Mouse (Mus musculus) ES-E14 (cell line): ENCODE measurements around the gene Cbln3. TPM values are rescaled to one million over a fixed set of nuclear protein-coding genes. Genes with fewer than 3 reads are reported as not detected.
A peak's percentile ranks its signal among the peaks of the same experiment; 100 is the strongest.

Experiments used
- DNase-seq: peaks from one replicate; pipeline ENCODE4 v3.0.0-alpha.2; 2013; ENCODE audit warnings: low read depth, low spot score
- H3K27ac ChIP-seq: 2 replicates; pipeline ENCODE4 v1.5.1; 2012; ENCODE audit warnings: low read depth, mild to moderate bottlenecking, low read length, moderate library complexity, mixed read lengths; ENCODE audit not compliant: poor library complexity, insufficient read depth, severe bottlenecking
- H3K36me3 ChIP-seq: 2 replicates; pipeline ENCODE4 v1.6.1; 2012; ENCODE audit warnings: mild to moderate bottlenecking, low read length, moderate library complexity, mixed read lengths; ENCODE audit not compliant: control insufficient read depth, poor library complexity, insufficient read depth, severe bottlenecking
- H3K4me1 ChIP-seq, 2 experiments: fragments of 150-350 bp in 1 of 2; sonication (generic) in 1 of 2; 2 replicates each; pipeline ENCODE4 v1.6.1; 2012; ENCODE audit warnings: low read length in 2 of 2, mild to moderate bottlenecking in 1 of 2, mixed read lengths in 1 of 2; ENCODE audit not compliant: control insufficient read depth in 2 of 2, insufficient read depth in 2 of 2, poor library complexity in 1 of 2
- H3K4me3 ChIP-seq, 2 experiments: fragments of 150-350 bp in 1 of 2; sonication (generic) in 1 of 2; 2 replicates each; pipeline ENCODE4 v1.5.1; 2012; ENCODE audit warnings: low read length in 2 of 2, low read depth in 1 of 2, mild to moderate bottlenecking in 1 of 2, mixed read lengths in 1 of 2; ENCODE audit not compliant: insufficient read depth in 1 of 2, poor library complexity in 1 of 2, severe bottlenecking in 1 of 2
- H3K9ac ChIP-seq: 2 replicates; pipeline ENCODE4 v1.6.1; 2012; ENCODE audit warnings: low read depth, mild to moderate bottlenecking, low read length, mixed read lengths; ENCODE audit not compliant: poor library complexity, insufficient read depth, severe bottlenecking
- H3K9me3 ChIP-seq: fragments of 150-350 bp; sonication (generic); 2 replicates; pipeline ENCODE4 v1.6.1; 2012; ENCODE audit warnings: low read depth, mild to moderate bottlenecking, low read length; ENCODE audit not compliant: control insufficient read depth, insufficient read depth
- CHD2 ChIP-seq: IDR thresholded peaks from 2 replicates; pipeline ENCODE4 v1.6.1; 2014; ENCODE audit warnings: mild to moderate bottlenecking, low read depth, low read length, inconsistent platforms
- HCFC1 ChIP-seq: IDR thresholded peaks from 2 replicates; pipeline ENCODE4 v1.6.1; 2012; ENCODE audit warnings: low read length, inconsistent platforms, borderline replicate concordance; ENCODE audit not compliant: insufficient read depth
- MAFK ChIP-seq: IDR thresholded peaks from 2 replicates; pipeline ENCODE4 v1.6.1; 2014; ENCODE audit warnings: mild to moderate bottlenecking, low read depth, low read length, inconsistent platforms; ENCODE audit not compliant: insufficient read depth
- ZC3H11A ChIP-seq: IDR thresholded peaks from 2 replicates; pipeline ENCODE4 v1.6.1; 2012; ENCODE audit warnings: low read depth, mild to moderate bottlenecking, inconsistent platforms, low read length, borderline replicate concordance
- ZNF384 ChIP-seq: IDR thresholded peaks from 2 replicates; pipeline ENCODE4 v1.6.1; 2012; ENCODE audit warnings: low read depth, low read length, inconsistent platforms
- in situ Hi-C, 2 experiments: fragments of 600-800 bp; cut with MboI; formaldehyde crosslinking; loops; one replicate each; pipeline ENCODE4 v1.15.1; 2025; ENCODE audit warnings: low sequenced_read_pairs in 2 of 2, inconsistent platforms in 1 of 2; ENCODE audit not compliant: unreplicated experiment in 2 of 2
- total RNA-seq: library from RNA; depleted of rRNA; stranded (reverse); fragments of 300-350 nt; gene quantifications from 2 replicates; pipeline ENCODE4 v1.2.3, GENCODE M21; 2012

Cbln3 gene
- total RNA-seq, 1 experiment: 0.04 TPM

DNA sequence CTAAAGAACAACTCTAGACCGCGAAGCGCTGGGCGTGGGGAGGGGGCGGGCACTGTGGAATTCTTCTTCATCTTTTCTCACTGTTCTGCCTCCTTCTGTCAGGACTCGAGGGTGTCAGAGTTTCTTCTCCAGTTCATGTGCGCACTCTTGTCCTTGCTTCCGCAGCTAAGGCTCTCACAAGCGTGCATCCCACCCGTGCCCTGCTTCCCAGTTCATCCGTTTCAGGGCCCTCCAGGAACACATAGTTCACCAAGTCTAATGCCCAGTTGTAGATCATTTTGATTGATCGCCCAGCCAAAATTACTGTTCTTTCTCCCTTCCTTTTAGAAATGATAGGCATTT lies 16.2 kb upstream of the Cbln3 start:
- Histone ChIP-seq H3K9ac (peak overlapping the region; percentile 63), H3K27ac (no peak overlapping the region), H3K4me3 (peak overlapping the region; percentile 56 to 62), H3K4me1 (peaks cover 6 to 13% of the 10 kb centered on the region in 2 experiments; a peak in 2 of 4 replicates), H3K9me3 (no peaks in the 10 kb centered on the region), H3K36me3 (peaks cover 3% of the 10 kb centered on the region; the same call in 1 of the 2 replicates)
- in situ Hi-C loops: no loop called here
- DNase-seq: no peak
- TF ChIP-seq ZNF384 (no peak), ZC3H11A (no peak), MAFK (no peak), HCFC1 (no peak), CHD2 (no peak)

DNA sequence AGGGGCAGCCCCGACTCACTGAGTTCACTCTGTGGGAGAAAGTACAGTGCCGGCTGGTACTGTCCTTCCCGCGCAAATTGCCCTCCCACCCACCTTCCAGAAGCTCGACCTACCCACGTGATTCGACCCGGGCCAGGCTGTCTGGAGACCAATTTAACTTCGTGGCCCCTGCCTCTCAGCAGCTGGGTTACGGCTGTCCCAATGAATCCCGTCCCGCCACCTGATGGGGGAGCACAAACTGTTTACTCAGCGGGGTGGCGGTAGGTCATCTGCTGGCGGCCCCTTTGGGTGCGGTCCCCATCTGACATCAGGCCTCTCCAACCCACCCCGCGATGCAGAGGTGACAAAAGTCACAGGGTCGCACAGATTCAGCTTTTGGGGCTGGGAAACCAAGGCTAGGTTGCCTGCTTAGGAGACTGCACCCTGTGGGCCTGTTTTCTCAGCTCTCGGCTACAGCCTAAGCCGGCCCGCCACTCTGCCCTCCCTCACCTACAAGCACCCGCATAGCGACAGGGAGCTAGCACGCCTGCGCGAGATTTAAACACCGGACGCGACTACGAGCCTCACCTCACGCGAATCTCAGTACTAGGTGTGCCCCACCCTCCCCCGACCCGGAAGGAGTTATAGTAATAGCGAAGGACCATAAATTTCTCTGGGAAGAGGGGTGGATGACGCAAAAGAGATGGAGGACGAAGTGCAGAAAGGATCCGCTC lies 15.7 kb upstream of the Cbln3 start, which contains the start of gene Sdr39u1:
Sdr39u1 (minus strand) TSS at position 593 of the 713 bp plus-strand sequence.
- TF ChIP-seq MAFK (no peak), CHD2 (peak; percentile 79), HCFC1 (no peak), ZC3H11A (no peak), ZNF384 (no peak)
- Histone ChIP-seq H3K9me3 (no peaks in the 10 kb centered on the region), H3K9ac (peak within 1 kb of the TSS; percentile 73), H3K4me1 (peaks cover 6 to 13% of the 10 kb centered on the region in 2 experiments; a peak in 2 of 4 replicates), H3K4me3 (peak within 1 kb of the TSS; percentile 56 to 62), H3K36me3 (peaks cover 5% of the 10 kb centered on the region), H3K27ac (no peak within 1 kb of the TSS)
- in situ Hi-C loops: no loop called here
- DNase-seq: peak; percentile 63

DNA sequence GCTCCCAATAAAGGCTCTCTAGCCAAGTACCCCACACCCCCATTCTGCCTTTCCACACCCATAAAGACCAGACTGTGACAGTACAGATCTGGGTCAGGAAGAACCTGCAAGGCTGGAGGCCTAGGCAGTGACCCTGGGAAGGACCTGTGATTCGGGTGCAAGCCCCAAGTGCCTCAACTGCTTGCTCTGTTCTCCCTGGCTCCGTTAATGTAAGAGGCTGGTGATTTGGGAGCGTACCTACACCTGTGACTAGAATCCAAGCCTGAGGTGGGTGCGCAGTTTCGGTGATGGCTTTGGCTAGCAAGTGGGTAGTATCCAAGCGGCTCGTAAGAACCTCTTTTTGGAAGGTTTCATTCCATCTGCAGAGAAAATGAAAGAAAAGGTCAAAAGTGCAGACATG lies 14.8 kb upstream of the Cbln3 start:
- H3K9ac ChIP-seq: no peak overlapping the region
- TF ChIP-seq ZNF384: no peak
- no peak overlapping the region for H3K27ac ChIP-seq
- H3K9me3 ChIP-seq: no peaks in the 10 kb centered on the region
- in situ Hi-C loops: no loop called here
- no peak overlapping the region for H3K4me3 ChIP-seq
- H3K4me1 ChIP-seq: peaks cover 6 to 13% of the 10 kb centered on the region in 2 experiments; a peak in 2 of 4 replicates
- peaks cover 13% of the 10 kb centered on the region for H3K36me3 ChIP-seq
- no peak for DNase-seq

DNA sequence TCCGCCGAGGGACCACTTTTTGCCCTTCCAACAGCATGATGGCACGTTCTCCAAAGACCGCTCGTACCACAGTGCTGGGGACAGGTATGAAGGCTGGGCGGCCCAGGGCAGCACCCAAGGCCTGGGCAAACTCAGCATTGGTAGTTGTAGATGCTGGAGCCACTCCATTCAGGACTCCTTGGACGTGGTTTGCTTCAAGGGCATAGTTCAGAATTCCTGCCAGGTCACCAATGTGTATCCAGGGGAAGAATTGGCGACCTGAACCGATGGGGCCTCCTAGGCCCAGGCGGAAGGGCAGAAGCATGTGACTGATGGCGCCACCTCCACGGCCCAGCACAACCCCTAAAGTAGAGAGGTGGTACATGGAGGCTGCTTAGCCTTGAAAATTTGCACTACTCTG lies 13.5 kb upstream of the Cbln3 start:
- H3K4me3 ChIP-seq: no peak overlapping the region
- no peak for DNase-seq
- no peak for TF ChIP-seq ZNF384
- TF ChIP-seq HCFC1: no peak
- TF ChIP-seq CHD2: no peak
- no peak for TF ChIP-seq MAFK
- TF ChIP-seq ZC3H11A: no peak
- H3K4me1 ChIP-seq: peaks cover 6 to 13% of the 10 kb centered on the region in 2 experiments; a peak in 2 of 4 replicates
- H3K36me3 ChIP-seq: peaks cover 19% of the 10 kb centered on the region
- in situ Hi-C loops: no loop called here
- no peak overlapping the region for H3K9ac ChIP-seq
- no peaks in the 10 kb centered on the region for H3K9me3 ChIP-seq
- no peak overlapping the region; the same call in 1 of the 2 replicates for H3K27ac ChIP-seq
